Mouse (Mus musculus) brown adipose tissue, adult 24 weeks (tissue): ENCODE measurements around the gene Mogat2. TPM values are rescaled to one million over a fixed set of nuclear protein-coding genes. Genes with fewer than 3 reads are reported as not detected.

ENCODE experiments used
- H3K27ac ChIP-seq: fragments of 200-500 bp; replicated peaks from 2 replicates; pipeline ENCODE4 v1.5.1; 2012; ENCODE audit warnings: low read depth, mild to moderate bottlenecking, low read length
- H3K4me1 ChIP-seq: fragments of 200-500 bp; 2 replicates; pipeline ENCODE4 v1.6.1; 2012; ENCODE audit warnings: low read length, mixed read lengths; ENCODE audit not compliant: control insufficient read depth, insufficient read depth, insufficient read length
- H3K4me3 ChIP-seq: fragments of 200-500 bp; 2 replicates; pipeline ENCODE4 v1.5.1; 2012; ENCODE audit warnings: low read depth, mild to moderate bottlenecking, low read length, moderate library complexity; ENCODE audit not compliant: insufficient read depth
- polyA plus RNA-seq: library from polyadenylated mRNA; stranded (reverse); fragments of >200 nt; gene quantifications from 2 replicates; pipeline ENCODE4 v1.2.4, GENCODE M21; 2012; ENCODE audit not compliant: missing spikeins, insufficient read depth, insufficient read length

The Mogat2 gene
- 0.59 and 1.3 TPM in 2 replicates for polyA plus RNA-seq

DNA sequence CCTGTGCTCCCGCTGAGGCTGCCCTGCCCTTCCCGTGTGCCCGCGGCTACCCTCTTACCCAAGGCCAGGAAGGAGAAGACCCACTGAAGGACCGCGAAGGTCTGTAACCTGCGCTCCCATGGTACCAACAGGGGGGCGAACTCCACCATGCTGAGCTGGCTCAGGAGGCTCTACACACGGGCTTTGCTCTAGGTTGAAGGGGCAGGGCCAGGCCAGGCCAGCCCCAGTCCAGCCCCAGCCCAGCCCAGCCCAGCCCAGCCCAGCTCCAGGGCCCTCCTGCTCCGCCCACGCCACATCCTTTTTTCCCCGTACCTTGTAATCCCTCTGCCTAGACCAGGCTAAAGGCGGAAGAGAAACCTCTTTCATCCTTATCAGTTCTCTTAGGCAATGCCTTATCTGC is at the start of gene Mogat2:
Mogat2 (minus strand) TSS at position 203 of the 400 bp plus-strand sequence.
- no peak within 1 kb of the TSS for H3K4me3 ChIP-seq
- no peaks in the 10 kb centered on the region; the same call in 1 of the 2 replicates for H3K4me1 ChIP-seq
- no peak within 1 kb of the TSS for H3K27ac ChIP-seq

DNA sequence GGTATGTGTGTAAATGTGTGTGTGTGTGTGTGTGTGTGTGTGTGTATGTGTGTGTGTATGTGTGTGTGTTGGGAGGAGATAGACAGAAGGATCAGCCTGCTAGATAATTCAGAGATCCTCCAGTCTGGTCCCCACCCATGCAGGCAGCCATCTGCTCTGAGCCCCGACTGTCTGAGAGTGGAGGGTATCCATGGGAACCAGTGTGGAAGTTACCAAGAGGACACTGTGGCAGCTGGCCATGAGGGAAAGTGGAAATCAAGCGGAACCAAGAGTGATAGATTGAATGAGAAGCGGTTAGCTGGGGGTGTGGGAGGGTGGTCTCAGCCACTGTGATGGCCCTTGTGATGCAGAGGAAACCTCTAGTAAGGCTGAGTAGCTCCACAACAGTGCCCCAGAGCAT is 48.9 kb upstream of the Mogat2 start:
- no peak overlapping the region for H3K4me3 ChIP-seq
- H3K27ac ChIP-seq = no peak overlapping the region
- H3K4me1 ChIP-seq = peaks cover 7% of the 10 kb centered on the region; the same call in 1 of the 2 replicates

DNA sequence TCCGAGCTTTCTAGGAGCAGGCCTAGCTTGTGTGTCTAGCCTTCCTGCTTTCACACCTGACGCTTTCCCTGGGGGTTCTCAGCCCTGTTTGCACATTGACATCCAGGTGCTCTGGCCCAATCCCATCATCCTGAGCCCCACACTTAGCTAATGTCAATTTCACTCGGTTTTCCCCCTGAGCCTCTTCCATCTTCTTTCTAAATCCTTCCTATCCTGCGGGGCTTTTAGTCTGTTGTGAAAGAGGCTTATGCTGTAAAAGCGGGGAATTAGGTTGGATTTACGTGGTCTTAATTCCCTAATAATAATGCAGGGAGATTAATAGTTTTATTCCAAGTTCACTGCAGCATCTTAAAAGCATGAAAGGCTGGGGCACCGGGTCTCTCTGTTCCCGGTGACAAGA is 41.2 kb upstream of the Mogat2 start:
- Histone ChIP-seq H3K27ac (no peak overlapping the region), H3K4me1 (no peaks in the 10 kb centered on the region), H3K4me3 (no peak overlapping the region)

DNA sequence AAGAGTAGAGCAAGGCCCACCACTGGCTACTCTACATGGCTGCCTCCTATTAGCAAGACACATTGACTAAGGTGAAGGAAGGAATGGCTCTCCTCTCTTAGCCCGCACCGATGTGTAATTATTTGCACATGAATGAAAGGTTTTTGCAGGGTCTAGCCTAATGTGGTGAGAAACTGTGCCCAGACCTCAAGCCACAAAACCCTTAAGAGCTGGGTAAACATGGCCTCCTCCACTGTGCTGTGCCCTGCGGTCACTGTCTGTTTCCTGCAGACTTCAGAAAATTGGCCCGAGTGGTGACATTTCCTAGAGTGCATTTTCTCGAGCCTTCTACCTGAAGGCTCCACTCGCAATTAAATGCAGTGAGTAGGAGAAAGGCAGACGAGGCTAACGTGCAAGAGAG is 39.9 kb upstream of the Mogat2 start:
- Histone ChIP-seq H3K4me3 (no peak overlapping the region), H3K27ac (no peak overlapping the region), H3K4me1 (no peaks in the 10 kb centered on the region)

DNA sequence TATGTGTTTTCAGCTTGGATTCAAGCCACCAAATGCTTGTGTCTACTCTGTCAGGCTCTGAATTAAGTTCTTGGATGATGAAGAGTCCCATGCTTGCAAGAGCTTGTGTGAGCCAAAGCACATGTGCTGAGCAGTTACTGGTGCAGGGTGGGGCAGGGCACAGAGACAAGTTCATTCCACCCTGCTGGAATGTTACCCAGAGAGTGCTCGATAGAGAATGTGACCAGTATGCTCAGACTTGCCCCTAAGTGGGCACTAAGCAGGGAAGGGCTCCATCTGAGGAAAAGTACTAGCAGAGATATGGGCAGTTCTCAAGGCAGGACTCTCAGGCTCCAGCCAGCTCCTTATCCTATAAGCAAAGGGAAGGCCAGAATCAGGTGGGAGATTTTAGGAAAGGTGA is 38.3 kb upstream of the Mogat2 start:
- Histone ChIP-seq H3K4me1 (peaks cover 1% of the 10 kb centered on the region), H3K4me3 (no peak overlapping the region), H3K27ac (no peak overlapping the region)

DNA sequence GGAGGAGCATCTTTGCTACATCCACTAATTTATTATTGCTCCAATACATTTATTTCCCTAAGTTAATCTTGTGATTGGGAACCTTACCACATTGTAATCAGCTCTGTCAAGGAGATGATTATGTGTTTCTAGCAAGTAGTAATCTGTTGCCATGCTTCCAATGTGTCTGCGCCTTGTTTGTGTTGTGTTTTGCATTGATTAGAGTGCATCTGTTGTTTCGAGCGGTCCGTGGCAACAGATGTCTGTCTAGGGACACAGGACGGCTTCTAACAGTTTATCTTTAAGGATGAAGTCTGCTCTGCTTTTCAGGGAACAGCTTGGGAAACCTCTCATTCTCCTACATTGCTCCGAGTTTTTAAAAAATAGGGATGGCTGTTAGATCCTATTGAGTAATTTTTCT is 36.7 kb upstream of the Mogat2 start:
- H3K4me1 ChIP-seq = peaks cover 8% of the 10 kb centered on the region

DNA sequence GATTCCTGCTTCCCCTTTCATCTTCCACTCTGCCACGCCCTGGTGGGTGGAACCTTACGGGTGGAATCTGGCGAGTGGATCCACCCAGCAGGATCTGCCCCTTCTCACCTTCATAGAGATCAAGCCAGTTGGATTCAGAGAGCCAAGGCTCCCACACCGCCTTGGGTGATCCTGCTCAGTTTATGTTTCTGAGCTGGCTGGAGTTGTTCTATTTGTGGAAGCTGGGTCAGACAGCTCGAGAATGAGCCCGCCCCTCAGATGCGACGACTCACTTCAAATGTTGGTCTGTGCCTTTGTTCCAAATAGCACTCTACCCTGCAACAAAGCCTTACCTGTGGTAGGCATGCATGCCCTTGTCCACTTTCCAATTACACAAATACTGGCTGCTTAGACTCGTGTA is 33.2 kb upstream of the Mogat2 start:
- peaks cover 8% of the 10 kb centered on the region for H3K4me1 ChIP-seq
- 0 out of 2 replicates have a peak overlapping the region, but pooled peaks have one; percentile 8 for H3K4me3 ChIP-seq
- H3K27ac ChIP-seq = no peak overlapping the region

More for the DNA sequence above, 36.7 kb upstream of the Mogat2 start:
- Histone ChIP-seq H3K4me3 (no peak overlapping the region), H3K27ac (no peak overlapping the region)

DNA sequence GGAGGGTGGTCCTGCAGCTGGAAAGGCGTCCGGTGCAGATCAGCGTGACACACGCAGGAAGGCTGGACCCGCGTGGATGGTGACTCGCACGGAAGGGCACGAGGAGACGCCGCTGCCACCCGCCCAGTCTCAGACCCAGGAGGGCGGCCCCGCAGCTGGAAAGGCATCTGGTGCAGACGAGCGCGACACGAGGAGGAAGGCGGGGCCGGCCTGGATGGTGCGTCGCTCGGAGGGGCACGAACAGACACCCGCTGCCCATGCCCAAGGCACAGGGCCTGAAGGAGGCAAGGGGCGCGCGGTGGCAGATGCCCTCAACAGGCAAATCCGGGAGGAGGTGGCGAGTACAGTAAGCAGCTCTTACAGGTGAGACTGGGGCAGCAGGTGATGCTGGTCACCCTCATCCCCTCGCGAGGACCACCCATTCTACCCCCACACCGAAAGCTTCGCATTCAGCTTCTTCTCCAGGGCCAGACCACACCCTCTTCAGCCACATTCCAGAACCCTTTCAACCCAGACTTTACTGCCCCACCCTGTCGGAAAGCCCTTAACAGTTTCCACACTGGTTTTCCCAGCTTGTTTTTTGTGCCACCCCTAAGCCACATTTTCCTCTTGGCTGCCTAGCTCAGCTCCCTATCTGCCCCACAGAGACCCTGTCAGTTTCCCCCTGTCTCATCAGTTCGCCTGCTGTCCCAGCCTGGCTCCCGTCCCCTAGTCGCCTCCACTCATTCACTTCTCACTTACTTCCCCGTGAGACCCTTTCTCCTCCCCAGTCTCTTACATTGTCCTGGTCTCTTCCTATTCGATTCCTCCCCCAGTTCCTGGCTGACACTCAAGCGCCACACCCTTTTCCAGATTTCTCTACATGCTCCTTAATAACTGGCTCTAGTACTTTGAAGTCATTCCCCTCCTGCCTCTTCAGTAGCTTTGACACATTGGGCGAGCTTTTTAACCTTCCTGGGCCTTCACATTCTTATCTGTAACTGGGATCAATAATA is 30.8 kb upstream of the Mogat2 start:
- peaks cover 8% of the 10 kb centered on the region for H3K4me1 ChIP-seq
- H3K27ac ChIP-seq = peak overlapping the region; percentile 57
- peak overlapping the region; percentile 62 for H3K4me3 ChIP-seq

DNA sequence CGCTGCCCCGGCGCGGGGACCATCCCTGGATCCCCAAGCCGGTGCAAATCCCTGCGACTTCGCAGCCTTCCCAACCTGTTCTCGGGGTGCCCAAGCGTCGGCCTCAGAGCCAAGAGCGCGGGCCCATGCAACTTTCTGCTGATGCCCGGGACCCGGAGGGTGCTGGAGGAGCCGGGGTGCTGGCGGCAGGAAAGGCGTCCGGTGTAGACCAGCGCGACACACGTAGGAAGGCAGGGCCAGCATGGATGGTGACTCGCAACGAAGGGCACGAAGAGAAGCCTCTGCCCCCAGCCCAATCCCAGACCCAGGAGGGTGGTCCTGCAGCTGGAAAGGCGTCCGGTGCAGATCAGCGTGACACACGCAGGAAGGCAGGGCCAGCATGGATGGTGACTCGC is 30.1 kb upstream of the Mogat2 start:
- no peak overlapping the region for H3K27ac ChIP-seq
- peak overlapping the region; percentile 62 for H3K4me3 ChIP-seq
- peaks cover 8% of the 10 kb centered on the region for H3K4me1 ChIP-seq

DNA sequence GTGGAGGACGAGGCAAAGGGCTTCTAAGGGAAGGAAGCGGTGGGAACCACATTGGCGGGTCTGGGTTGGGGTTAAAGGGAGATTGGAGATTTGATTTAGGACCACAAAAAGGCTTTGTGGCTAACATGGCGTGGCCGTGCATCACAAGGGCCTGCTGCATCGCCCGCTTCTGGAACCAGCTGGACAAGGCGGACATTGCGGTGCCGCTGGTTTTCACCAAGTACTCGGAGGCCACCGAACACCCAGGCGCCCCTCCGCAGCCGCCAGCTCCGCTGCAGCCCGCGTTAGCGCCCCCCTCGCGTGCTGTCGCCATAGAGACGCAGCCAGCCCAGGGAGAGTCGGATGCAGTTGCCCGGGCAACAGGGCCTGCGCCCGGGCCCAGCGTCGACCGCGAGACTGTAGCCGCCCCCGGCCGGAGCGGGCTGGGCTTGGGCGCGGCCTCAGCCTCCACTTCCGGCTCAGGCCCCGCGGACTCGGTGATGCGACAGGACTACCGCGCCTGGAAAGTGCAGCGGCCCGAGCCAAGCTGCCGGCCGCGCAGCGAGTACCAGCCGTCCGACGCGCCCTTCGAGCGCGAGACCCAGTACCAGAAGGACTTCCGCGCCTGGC is 29.6 kb upstream of the Mogat2 start:
- no peak overlapping the region for H3K27ac ChIP-seq
- peak overlapping the region; percentile 62 for H3K4me3 ChIP-seq
- peaks cover 8% of the 10 kb centered on the region for H3K4me1 ChIP-seq

DNA sequence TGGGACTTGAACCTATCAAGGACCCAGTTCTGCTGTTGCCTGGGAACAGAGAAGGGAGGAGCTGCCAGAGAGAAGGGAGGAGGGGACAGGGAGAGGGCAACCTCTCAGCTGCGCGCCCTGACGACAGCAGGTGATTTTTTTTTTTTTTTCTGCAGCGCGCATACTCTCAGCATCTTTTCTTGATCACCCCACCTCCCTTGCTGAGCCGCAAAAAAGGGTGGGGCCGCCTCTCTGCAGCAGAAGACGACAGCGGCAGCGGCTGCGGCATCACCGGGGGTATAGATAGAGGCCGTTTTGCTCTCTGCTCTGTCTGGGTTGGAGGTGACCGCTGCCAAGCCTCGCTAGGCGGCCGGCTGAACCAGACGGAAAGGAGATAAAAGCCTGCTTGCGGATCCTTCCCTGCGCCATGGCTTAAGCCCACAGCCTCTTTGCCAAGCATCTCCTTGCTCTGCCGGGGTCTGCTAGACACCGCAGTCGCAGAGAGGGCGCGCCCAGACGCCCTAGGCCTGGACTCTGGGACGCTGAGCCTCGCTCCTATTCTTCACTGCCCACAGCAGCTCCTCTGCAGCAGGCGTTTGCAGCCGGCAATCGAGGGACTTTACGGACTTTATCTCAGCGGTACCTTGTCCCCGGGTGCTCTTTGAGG is 29.0 kb upstream of the Mogat2 start, which contains the start of gene Map6:
Map6 (plus strand) TSS at position 197 of the 646 bp plus-strand sequence.
- Histone ChIP-seq H3K4me3 (peak within 1 kb of the TSS; percentile 62), H3K27ac (no peak within 1 kb of the TSS), H3K4me1 (peaks cover 8% of the 10 kb centered on the region)

DNA sequence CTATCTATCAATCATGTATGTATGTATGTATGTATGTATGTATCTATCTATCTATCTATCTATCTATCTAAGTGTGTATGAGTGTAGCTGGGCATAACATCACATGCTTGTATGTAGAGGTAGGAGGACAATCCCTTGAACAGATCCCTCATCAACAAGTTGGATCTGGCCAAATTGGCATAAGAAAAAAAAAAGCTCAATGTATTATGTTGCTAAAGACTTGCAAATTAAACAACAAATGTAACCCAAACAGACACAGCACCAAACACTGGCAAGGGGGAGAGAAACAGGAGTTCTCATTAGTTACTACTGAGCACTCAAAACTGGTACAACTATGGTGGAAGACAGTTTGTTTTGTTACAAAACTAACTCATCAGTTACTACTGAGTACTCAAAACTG is 26.2 kb upstream of the Mogat2 start:
- Histone ChIP-seq H3K4me1 (no peaks in the 10 kb centered on the region; the same call in 1 of the 2 replicates), H3K4me3 (no peak overlapping the region), H3K27ac (no peak overlapping the region)

DNA sequence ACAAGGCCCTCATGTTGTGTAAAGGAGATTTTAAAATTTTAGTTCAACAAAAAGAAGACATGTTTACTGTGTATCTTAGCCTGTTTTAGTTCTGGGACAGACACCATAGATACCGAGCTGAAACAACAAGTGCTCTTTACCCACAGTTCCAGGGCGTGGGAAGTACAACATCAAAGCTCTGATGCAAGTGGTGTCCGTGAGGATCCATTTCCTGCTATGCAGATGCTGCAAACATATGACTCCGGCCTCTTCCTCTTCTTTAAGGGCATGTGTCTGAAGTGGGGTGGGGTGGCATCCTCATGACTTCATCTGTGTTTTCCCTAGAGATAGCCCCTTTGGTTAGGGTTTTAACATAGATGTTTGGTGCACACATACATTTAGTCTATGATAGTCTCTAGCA is 25.1 kb upstream of the Mogat2 start:
- Histone ChIP-seq H3K27ac (no peak overlapping the region), H3K4me1 (no peaks in the 10 kb centered on the region; the same call in 1 of the 2 replicates), H3K4me3 (no peak overlapping the region)

DNA sequence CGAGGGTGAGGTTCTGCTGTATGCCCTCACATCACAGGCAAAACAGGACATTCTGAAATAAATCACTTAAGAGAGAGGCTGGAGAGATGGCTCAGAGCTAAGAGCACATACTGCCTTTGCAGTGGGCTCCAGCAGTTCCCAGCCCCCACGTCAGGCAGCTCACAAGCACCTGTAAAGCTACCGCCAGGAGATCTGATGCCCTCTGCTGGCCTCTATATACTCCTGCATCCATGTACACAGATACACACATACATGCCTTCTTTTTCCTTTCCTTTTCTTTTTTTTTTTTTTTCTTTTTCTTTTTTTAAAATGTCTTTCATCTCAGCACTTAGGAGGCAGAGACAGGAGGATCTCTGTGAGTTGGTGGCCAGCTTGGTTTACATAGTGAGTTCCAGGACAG is 23.5 kb upstream of the Mogat2 start:
- Histone ChIP-seq H3K27ac (no peak overlapping the region), H3K4me1 (no peaks in the 10 kb centered on the region), H3K4me3 (no peak overlapping the region)

DNA sequence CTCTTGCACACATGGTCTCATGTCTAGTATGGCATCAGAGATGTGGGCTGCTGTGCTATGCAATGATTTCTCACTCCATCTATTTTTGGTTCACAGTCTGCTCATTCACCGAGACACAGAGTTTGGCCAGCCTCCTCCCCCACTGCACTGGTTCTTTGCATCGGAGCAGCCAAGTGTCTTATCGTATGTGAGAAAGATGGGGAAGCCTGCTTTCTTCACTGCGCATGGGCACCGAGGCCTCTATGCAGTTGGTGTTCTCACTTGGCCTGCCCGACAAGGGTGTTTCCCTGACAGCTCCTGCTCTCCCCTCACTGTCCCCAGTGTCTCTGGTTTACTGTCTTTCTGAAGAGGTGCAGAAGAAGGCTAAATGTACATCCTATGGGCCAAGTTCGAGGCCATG is 16.6 kb upstream of the Mogat2 start:
- Histone ChIP-seq H3K4me3 (no peak overlapping the region), H3K4me1 (no peaks in the 10 kb centered on the region), H3K27ac (no peak overlapping the region)
